Mouse (Mus musculus): ENCODE data around the gene Mon1a. TPM values are rescaled to one million over a fixed set of nuclear protein-coding genes. Genes with fewer than 3 reads are reported as not detected.

The Mon1a gene
- total RNA-seq, 2 experiments from 2014 or later, result 10.8 to 11.1 TPM

- no peak for DNase-seq (ENCODE audit: low spot score)
Observed at GRCm38 (mm10) chr9:107949184-107949921, 61.4 kb downstream of the Mon1a start.

GRCm38 (mm10) chr9:107949922-107950235, 61.9 kb downstream of the Mon1a start, which contains the start of gene Traip:
Traip (plus strand) TSS chr9:107950136.
- no peak for DNase-seq (ENCODE audit: low spot score)

GRCm38 (mm10) chr9:107950460-107951355, 62.8 kb downstream of the Mon1a start:
- peak; percentile 94 for DNase-seq (ENCODE audit: low spot score)

Other genes starting within 250 kb of the Mon1a start
- 10 to 100 TPM; 57.7 to 62.0 TPM for gene Slc38a3, start 218.6 kb upstream of the Mon1a start, total RNA-seq (2021)
- not detected for gene Gnat1, start 208.4 kb upstream of the Mon1a start, total RNA-seq (2021)
- 1 to 10 TPM; 6.2 to 6.8 TPM for gene Sema3f, start 177.7 kb upstream of the Mon1a start, total RNA-seq (2021)
- gene Rbm5, start 117.2 kb upstream of the Mon1a start, total RNA-seq (2021), result 10 to 100 TPM; 34.3 to 40.5 TPM
- 10 to 100 TPM; 16.6 to 18.3 TPM for gene Rbm6, start 14.9 kb upstream of the Mon1a start, total RNA-seq (2021)
- gene Mst1r, start 18.7 kb downstream of the Mon1a start, total RNA-seq (2021), result under 1 TPM; 0.39 to 0.52 TPM
- not detected for gene Actl11, start 40.3 kb downstream of the Mon1a start, total RNA-seq (2021)
- gene Camkv, start 47.5 kb downstream of the Mon1a start, total RNA-seq (2021), result under 1 TPM; 0.26 to 0.34 TPM
- gene Traip, start 62.0 kb downstream of the Mon1a start, total RNA-seq (2021), result under 1 TPM; 0.27 to 0.62 TPM
- gene Uba7, start 87.4 kb downstream of the Mon1a start, total RNA-seq (2021), result 1 to 10 TPM; 2.6 to 2.8 TPM
- gene Gm20661, start 94.9 kb downstream of the Mon1a start, total RNA-seq (2021), result not detected
- gene Inka1, start 97.7 kb downstream of the Mon1a start, total RNA-seq (2021), result 1 to 10 TPM; 1.5 to 3.0 TPM
- gene Cdhr4, start 104.3 kb downstream of the Mon1a start, total RNA-seq (2021), result not detected
- not detected for gene Gm20662, start 108.2 kb downstream of the Mon1a start, total RNA-seq (2021)
- 10 to 100 TPM; 17.6 to 22.8 TPM for gene Ip6k1, start 114.3 kb downstream of the Mon1a start, total RNA-seq (2021)
- gene Gmppb, start 161.1 kb downstream of the Mon1a start, total RNA-seq (2021), result 1 to 10 TPM; 4.0 to 4.4 TPM
- 1 to 10 TPM; 1.8 to 2.0 TPM for gene Amigo3, start 165.0 kb downstream of the Mon1a start, total RNA-seq (2021)
- not detected for gene Mst1, start 192.3 kb downstream of the Mon1a start, total RNA-seq (2021)
- 100 to 1,000 TPM; 134 to 139 TPM for gene Rnf123, start 195.2 kb downstream of the Mon1a start, total RNA-seq (2021)
- 10 to 100 TPM; 25.7 to 27.8 TPM for gene Apeh, start 206.5 kb downstream of the Mon1a start, total RNA-seq (2021)